Mouse (Mus musculus) megakaryocyte, adult 5-6 weeks (primary cell): ENCODE measurements at regions not wholly inside any gene's neighbourhood (a gene's known extent, or its start where the extent isn't known, plus 50 kb on each side); places are given as distances from the start of the nearest gene placed in this dataset.
A peak's percentile ranks its signal among the peaks of the same experiment; 100 is the strongest.

Source experiments
- ATAC-seq: 2 replicates; pipeline ENCODE4 v1.8.0; 2016; ENCODE audit warnings: mild to moderate bottlenecking, inconsistent platforms; ENCODE audit not compliant: poor library complexity, severe bottlenecking

DNA sequence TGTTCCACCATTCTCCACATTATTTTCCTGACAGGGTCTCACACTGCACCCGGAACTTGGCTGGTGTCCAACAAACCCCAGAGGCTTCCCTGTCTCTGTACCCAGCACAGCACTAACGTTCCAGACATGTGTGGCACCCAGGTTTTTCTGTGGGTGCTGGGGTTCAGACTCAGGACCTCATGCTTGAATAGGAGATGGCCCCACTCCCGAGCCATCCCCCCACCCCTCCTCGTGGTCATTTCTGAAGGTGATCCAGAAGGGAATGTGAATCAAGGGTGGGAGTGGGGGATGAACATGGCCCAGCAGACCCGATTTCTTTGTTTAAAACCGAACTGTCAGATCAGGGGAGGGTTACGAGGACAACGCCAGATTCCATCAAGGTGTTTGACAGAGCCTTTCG is 245.6 kb downstream of the Tbc1d1 start:
- ATAC-seq = no peak

- ATAC-seq = no peak
Observed at GRCm38 (mm10) chr5:64403077-64403981, 247.2 kb downstream of the Tbc1d1 start.

- ATAC-seq = no peak
Observed at GRCm38 (mm10) chr5:64403982-64404345, 247.9 kb downstream of the Tbc1d1 start.

GRCm38 (mm10) chr5:64404512-64404911 is 248.4 kb downstream of the Tbc1d1 start:
- ATAC-seq = no peak

DNA sequence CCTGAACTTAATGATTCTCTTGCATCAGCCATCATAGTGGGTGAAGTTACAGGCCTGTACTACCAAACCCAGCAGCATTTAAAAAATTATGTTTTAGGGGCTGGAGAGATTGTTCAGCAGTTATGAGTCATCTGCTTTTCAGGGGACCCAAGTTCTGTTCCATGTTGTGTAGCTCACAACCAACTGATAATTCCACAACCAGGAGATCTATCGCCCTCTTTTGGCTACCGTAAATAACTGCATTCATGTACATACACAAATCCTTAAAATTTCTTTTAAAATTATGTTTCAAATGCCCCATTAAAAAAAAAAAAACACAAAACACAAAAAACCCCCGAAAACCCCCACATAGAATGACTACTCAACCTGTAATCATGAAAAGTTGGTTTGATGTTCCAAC is 252.8 kb downstream of the Tbc1d1 start:
- no peak for ATAC-seq

GRCm38 (mm10) chr5:64410621-64411020 is 254.5 kb downstream of the Tbc1d1 start:
- peak; percentile 68 for ATAC-seq

DNA sequence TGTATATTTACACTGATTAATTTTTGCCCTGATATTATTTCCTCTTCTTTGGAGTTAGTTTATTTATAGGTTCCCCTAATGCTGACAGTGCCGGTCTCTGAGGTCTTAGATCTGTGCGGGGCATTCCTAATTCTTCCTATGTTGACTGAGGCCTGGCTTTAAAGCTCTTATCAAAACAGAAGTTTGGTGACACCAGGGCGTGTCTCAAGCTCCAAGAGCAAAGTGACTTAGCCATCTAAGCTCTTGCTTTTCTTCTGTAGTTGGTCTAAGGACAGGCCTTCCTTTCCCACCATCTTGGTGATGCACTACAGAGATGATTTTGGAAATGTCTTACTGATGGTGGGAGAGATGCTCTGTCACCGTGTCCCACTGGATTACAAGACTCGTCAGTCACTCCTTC is 258.4 kb downstream of the Tbc1d1 start:
- ATAC-seq = no peak

DNA sequence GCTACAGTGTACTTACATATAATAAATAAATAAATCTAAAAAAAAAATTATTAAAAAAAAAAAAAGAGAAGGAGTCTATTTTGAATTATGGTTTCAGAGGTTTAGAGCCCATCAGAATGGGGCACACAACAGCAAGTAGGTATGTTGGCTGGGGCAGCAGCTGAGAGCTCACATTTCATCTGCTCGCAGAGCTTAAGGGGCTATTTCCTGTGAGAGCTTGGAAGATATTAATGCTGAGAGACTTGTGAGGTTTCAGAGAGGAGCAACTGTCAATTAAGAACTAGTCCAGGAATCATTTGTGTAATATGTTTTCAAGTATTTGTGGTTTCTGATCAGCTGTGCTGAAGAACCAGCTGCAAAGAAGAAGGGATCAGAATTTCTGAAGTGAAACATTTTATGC is 263.3 kb downstream of the Tbc1d1 start:
- ATAC-seq = no peak

DNA sequence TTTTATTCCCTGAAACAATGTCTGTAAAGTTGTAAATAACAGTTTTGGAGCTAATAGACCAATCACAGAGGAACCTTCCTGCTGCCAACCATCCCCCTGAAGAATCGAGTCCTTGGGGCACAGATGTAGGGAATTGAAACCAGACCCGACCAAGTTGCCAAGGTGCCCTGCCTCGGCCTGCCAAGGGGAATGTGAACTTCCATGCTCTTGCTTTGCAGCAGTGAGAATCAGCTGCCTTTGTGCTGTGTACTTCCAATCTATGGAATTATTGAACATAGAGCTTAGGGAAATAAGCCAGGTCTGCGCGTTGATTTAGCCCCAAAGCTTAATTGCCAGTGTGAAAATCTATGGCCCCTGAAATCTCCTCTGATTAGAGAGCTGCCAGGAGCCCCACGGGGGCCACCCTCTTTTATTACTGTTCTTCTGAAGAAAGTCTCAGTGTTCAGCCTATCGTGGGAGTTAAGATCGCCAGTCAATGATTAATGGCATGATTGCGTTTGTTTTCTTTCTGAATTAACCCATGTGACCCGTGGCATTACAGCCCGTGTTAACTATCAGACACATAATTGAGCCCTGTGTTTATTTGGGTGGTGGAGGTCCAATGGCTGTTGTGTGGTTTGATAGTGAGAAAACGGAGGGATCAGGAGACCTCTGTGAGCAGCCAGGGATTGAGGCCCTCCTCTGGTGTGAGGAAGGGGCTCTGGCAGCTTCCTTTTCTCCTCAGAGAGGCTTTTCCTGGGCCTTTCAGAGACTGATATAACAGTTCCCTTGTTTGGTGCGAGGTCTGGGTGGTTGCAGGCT is 266.9 kb downstream of the Tbc1d1 start:
- no peak for ATAC-seq

DNA sequence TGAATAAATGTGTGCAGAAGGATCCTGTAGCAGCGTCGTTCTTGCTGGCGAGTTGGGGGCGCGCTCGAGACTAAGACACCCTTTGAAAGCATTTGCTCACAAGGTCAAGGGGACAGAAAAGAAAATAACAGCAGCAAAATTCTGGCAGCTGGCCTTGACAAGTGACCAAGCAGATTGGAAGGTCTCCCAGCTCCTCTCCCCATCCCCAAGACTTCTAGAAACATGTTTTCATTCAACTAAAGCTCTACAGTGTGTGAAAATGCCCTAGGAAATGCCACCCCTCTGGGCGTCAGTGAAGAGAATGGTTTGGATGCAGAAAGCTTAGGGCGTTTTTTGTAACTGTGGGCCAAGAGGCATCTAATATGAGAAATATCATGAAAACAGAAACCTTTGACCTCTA is 272.7 kb downstream of the Tbc1d1 start:
- no peak for ATAC-seq

DNA sequence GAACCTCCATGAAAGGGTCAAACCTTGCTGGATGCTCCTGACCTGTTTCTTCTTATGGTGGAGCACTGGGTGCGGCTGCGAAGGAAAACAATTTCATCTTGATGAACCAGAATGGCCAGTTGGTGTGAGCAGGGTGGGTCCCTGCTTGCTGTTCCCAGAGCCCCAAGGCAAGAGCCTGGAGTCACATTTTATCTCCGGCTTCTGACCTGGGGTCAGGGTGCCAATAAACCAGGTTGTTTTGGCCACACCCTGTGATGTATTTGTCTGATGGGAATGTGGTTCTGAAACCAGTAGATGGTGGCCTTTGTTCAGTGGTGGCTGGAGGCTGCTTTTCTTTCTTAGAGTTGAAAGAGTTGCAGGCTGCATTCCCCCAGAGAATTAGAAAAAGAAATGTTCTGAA is 274.4 kb downstream of the Tbc1d1 start:
- ATAC-seq = no peak

DNA sequence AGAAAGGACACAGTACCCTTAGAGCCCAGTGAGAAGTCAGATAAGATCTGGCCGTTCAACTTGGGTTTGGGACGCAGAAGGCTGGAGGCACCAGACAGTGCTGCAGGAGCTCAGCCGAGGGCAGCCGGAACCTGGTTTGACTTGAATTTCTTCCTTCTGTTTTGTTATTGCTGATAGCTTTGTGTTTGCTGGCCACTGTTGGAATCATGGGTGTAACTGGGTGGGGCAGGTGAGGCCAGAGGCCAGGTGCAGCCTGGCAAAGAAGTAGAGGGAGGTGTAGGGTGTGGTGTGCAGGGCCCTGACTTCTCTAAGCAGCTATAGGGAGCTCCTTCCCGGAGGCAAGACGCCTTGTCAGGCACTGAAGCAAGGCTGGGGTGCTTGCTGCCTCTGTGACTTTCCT is 275.5 kb downstream of the Tbc1d1 start:
- ATAC-seq = no peak

GRCm38 (mm10) chr5:64433786-64434185 is 277.7 kb downstream of the Tbc1d1 start:
- no peak for ATAC-seq

GRCm38 (mm10) chr5:64435491-64435890 is 279.4 kb downstream of the Tbc1d1 start:
- ATAC-seq = peak; percentile 49

DNA sequence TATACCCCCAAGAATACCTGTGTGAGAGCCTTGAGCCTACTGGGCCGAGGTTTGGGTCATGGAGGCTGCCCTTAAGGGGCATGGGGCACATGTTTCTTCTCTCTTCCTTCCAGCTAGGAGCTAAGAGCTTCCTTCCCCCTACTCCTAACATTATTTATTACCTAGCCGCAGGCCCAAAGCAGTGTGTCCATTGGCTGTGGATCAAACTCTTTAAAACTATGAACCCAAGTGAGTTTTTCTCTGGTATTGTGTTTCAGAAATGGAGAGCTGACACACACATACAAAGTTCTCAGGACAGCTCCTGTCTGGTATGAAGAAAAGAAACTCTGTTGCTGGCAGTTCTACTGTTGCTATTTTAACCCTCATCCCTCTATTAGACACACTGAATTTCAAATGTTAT is 279.9 kb downstream of the Tbc1d1 start:
- ATAC-seq = no peak

DNA sequence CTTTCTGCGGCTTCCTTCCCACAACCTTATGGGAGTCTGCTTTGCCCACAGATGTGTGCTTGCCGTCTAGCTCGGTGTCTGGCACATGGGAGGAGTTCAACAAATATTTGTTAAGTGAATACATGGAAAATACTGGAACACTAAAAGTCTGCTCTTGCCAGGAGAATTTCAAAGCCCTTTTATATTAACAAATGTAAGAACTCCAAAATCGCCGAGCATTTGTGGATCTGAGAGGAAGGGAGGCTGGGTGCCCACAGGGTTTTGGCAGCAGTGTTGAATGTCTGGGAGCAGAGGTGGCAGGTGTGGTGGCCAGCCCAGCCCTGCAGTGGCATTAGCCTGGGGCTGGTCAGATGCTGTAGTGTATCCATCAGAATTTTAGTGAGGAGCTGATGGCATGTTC is 281.6 kb downstream of the Tbc1d1 start:
- ATAC-seq = no peak

DNA sequence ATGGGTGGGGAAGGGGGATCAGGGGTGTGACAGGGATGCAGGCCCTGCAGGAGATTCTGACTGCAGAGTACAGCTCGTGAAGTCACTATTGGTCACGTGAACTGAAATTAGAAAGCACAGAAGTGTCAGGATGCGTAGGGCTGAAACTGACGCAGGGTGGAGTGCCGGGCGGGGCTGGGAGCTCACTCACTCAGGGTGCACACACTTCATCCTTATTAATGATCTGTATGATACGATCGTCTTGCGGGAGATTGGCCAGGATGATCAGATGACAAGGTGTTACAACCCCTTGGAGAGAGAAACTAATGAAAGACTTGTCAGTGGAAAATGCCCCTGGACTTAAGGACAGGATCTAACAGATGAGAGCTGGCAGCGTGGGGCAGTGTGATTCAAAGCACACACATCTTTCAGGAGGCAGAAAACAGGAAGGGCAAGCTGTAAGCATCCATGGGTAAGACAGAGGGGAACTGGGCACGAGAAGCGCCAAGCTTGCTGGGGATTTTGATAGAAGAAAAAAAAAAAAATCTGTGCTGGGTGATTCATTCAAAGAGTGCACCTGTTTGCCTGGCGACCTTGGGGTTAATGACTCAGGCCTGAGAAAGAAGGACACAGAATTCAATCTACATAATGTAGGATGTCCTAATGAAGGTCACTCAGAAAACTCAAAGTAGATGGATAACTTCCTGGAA is 282.5 kb downstream of the Tbc1d1 start:
- ATAC-seq = no peak

DNA sequence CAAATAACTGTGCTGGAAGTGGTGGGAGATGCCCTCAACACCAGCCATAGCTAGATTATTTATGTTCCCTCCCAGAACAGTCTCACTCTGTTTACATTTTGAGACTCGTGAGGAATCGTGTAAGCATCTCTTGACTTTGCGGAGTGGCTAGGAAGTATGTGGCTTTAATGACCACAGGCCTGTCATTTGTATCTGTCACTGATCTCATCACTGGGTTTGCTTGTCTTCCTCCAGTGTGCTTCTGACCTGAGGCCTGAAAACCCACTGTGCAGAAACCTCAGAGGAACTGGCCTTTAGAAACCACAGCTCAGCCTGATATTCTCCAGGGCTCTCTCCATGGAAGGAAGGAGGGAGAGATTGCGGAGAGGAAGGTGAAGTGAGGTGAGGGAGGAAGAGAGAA is 291.7 kb downstream of the Tbc1d1 start:
- peak; percentile 47; the same call in 1 of the 2 replicates for ATAC-seq

GRCm38 (mm10) chr5:64452668-64453334 is 296.7 kb downstream of the Tbc1d1 start:
- no peak for ATAC-seq

- no peak for ATAC-seq
Observed at GRCm38 (mm10) chr5:64459807-64460206, 303.7 kb downstream of the Tbc1d1 start.

DNA sequence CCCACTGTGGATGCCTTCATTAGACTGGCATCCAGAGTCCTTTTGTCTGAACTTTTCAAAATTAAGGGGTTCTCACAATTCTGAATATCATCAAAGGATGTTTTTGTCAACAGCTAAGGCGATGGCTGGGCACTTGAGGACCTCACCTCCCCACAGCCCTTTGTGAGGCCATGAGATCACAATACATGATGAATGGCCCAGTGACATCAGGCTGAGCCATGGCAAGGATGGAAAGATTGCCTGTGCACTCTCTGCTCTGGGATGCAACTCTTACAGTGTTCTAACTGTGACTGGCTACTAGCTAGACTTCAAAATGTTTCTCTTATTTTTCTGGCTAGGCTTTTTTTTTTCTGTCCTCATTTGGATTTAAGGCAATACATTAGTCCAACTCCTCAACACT is 304.8 kb downstream of the Tbc1d1 start:
- no peak for ATAC-seq
